4 mouse cellular contexts compared by ENCODE assay signal in the genomic region with DNA sequence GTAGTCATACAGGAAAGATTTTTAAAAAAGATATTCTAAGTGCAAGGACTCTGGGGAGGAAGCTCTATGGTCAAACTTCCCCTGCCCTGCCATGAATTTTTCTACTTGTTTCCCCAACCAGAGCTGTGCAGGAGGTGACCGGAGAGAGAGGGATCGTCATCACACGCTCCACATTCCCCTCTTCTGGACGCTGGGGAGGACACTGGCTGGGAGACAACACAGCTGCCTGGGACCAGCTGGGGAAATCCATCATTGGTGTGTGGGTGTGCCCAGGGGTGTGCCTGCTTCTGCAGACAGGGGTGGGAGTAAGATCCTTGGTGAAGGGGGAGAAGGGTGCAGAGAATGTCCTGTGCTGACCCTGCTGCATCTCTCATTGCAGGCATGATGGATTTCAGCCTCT.
DNase-seq lines count a peak whose midpoint lies in the region; ATAC-seq lines count a peak whose summit lies in the region.
"Not testable (repeated sequence)": the region's sequence is repeated elsewhere in the genome, so short reads cannot be mapped to it uniquely, and the experiment has no call there.

No protein-coding gene starts in this region.

- DNase-seq in kidney, postnatal 4 days = peak; percentile 1 to 6

- WGBS in heart, embryonic 11.5 days (ENCODE audit: insufficient replicate concordance) = 45% methylated on average over 4 of the region's 4 CpGs
- 11% methylated on average over 4 of the region's 4 CpGs for WGBS in kidney, embryonic 14.5 days
- 13% methylated on average over 4 of the region's 4 CpGs for WGBS in kidney, embryonic 16.5 days

- H3K4me2 ChIP-seq in heart, embryonic 11.5 days; kidney, embryonic 14.5 days (replicated peaks; ENCODE audit: low read depth, low read length); kidney, embryonic 16.5 days (replicated peaks; ENCODE audit: low read depth, low read length): not testable (repeated sequence)

- H3K27ac ChIP-seq in heart, embryonic 11.5 days (ENCODE audit: low read depth, low read length); kidney, embryonic 14.5 days (ENCODE audit: low read depth, low read length); kidney, embryonic 16.5 days (ENCODE audit: low read length): not testable (repeated sequence)

- H3K4me3 ChIP-seq in heart, embryonic 11.5 days (ENCODE audit: low read depth, low read length); kidney, embryonic 14.5 days (ENCODE audit: low read length); kidney, embryonic 16.5 days (ENCODE audit: low read length): not testable (repeated sequence)

- H3K36me3 ChIP-seq in heart, embryonic 11.5 days (ENCODE audit: control insufficient read depth, insufficient read depth, low read length); kidney, embryonic 14.5 days (ENCODE audit: control insufficient read depth, insufficient read depth, low read length); kidney, embryonic 16.5 days (ENCODE audit: insufficient read depth, low read length): not testable (repeated sequence)

- H3K4me1 ChIP-seq in heart, embryonic 11.5 days (ENCODE audit: control insufficient read depth, insufficient read depth, low read length); kidney, embryonic 14.5 days (ENCODE audit: control insufficient read depth, insufficient read depth, low read length); kidney, embryonic 16.5 days (ENCODE audit: insufficient read depth, low read length): not testable (repeated sequence)

- not testable (repeated sequence) for H3K27me3 ChIP-seq in heart, embryonic 11.5 days (ENCODE audit: control insufficient read depth, insufficient read depth, low read length); kidney, embryonic 14.5 days (ENCODE audit: control insufficient read depth, insufficient read depth, low read length); kidney, embryonic 16.5 days (ENCODE audit: insufficient read depth, low read length)

- peak; percentile 46; the same call in 1 of the 2 replicates for ATAC-seq in heart, embryonic 11.5 days (replicated peaks; ENCODE audit: insufficient number of reproducible peaks, low FRiP score, low TSS enrichment)
- peak; percentile 91 for ATAC-seq in kidney, embryonic 14.5 days (ENCODE audit: low FRiP score, low TSS enrichment)
- peak; percentile 88 for ATAC-seq in kidney, embryonic 16.5 days (ENCODE audit: low FRiP score, low TSS enrichment)

- not testable (repeated sequence) for H3K9ac ChIP-seq in heart, embryonic 11.5 days (ENCODE audit: low read depth, low read length); kidney, embryonic 14.5 days (ENCODE audit: low read depth, low read length); kidney, embryonic 16.5 days (replicated peaks; ENCODE audit: low read length)

- H3K9me3 ChIP-seq in heart, embryonic 11.5 days (replicated peaks; ENCODE audit: control insufficient read depth, low read length); kidney, embryonic 14.5 days (ENCODE audit: control insufficient read depth, low read length); kidney, embryonic 16.5 days (ENCODE audit: low read length): not testable (repeated sequence)
